Mouse (Mus musculus) inflammation-experienced regulatory T-cells, adult 6 months (primary cell): ENCODE measurements around the gene Igf1r. TPM values are rescaled to one million over a fixed set of nuclear protein-coding genes. Genes with fewer than 3 reads are reported as not detected.
A peak's percentile ranks its signal among the peaks of the same experiment; 100 is the strongest.

Source experiments
- ATAC-seq: one replicate; pipeline ENCODE4 v1.8.0; 2017
- polyA plus RNA-seq, 3 experiments: library from polyadenylated mRNA; unstranded; fragments of 100-300 nt; shearing (Covaris generic); gene quantifications; one replicate each; pipeline ENCODE4 v1.2.1; 2017

Gene Igf1r
- polyA plus RNA-seq, 3 experiments from 2014 or later, result 2.5 to 33.9 (median 25.9) TPM

GRCm38 (mm10) chr7:68087496-68087895, 134.9 kb downstream of the Igf1r start:
- no peak for ATAC-seq

- no peak for ATAC-seq
Measured at GRCm38 (mm10) chr7:68088825-68089224, 136.2 kb downstream of the Igf1r start.

GRCm38 (mm10) chr7:68089725-68090124, 137.1 kb downstream of the Igf1r start:
- no peak for ATAC-seq

- no peak for ATAC-seq
Measured at GRCm38 (mm10) chr7:68090576-68090975, 137.9 kb downstream of the Igf1r start.

- no peak for ATAC-seq
Measured at GRCm38 (mm10) chr7:68092304-68092978, 139.8 kb downstream of the Igf1r start.

GRCm38 (mm10) chr7:68093817-68094216, 141.2 kb downstream of the Igf1r start:
- ATAC-seq, result no peak

GRCm38 (mm10) chr7:68095574-68095973, 142.9 kb downstream of the Igf1r start:
- no peak for ATAC-seq

GRCm38 (mm10) chr7:68096411-68096810, 143.8 kb downstream of the Igf1r start:
- ATAC-seq, result no peak

- no peak for ATAC-seq
Measured at GRCm38 (mm10) chr7:68097081-68097836, 144.6 kb downstream of the Igf1r start.

GRCm38 (mm10) chr7:68098098-68098497, 145.5 kb downstream of the Igf1r start:
- no peak for ATAC-seq

- no peak for ATAC-seq
Measured at GRCm38 (mm10) chr7:68100388-68100787, 147.8 kb downstream of the Igf1r start.

GRCm38 (mm10) chr7:68102456-68103177, 150.0 kb downstream of the Igf1r start:
- peak; percentile 78 for ATAC-seq

- ATAC-seq, result peak; percentile 72
Measured at GRCm38 (mm10) chr7:68103178-68103530, 150.5 kb downstream of the Igf1r start.

- no peak for ATAC-seq
Measured at GRCm38 (mm10) chr7:68111532-68111931, 158.9 kb downstream of the Igf1r start.

- no peak for ATAC-seq
Measured at GRCm38 (mm10) chr7:68112582-68112981, 160.0 kb downstream of the Igf1r start.

GRCm38 (mm10) chr7:68114364-68114763, 161.7 kb downstream of the Igf1r start:
- ATAC-seq, result no peak

- no peak for ATAC-seq
Measured at GRCm38 (mm10) chr7:68114983-68115715, 162.5 kb downstream of the Igf1r start.

GRCm38 (mm10) chr7:68117567-68117966, 164.9 kb downstream of the Igf1r start:
- ATAC-seq, result no peak

- ATAC-seq, result no peak
Measured at GRCm38 (mm10) chr7:68117981-68118380, 165.4 kb downstream of the Igf1r start.

- ATAC-seq, result no peak
Measured at GRCm38 (mm10) chr7:68119605-68120004, 167.0 kb downstream of the Igf1r start.

GRCm38 (mm10) chr7:68122418-68122817, 169.8 kb downstream of the Igf1r start:
- ATAC-seq, result no peak

- no peak for ATAC-seq
Measured at GRCm38 (mm10) chr7:68125347-68125746, 172.7 kb downstream of the Igf1r start.

- peak; percentile 53 for ATAC-seq
Measured at GRCm38 (mm10) chr7:68127799-68128261, 175.2 kb downstream of the Igf1r start.
